Mouse (Mus musculus) E14TG2a.4 (cell line): Measurements from ENCODE around the gene Acot12.

Experiments used
- CTCF ChIP-seq: conservative IDR thresholded peaks from 2 replicates; pipeline ENCODE4 v1.5.1; 2014; ENCODE audit warnings: low read length
- NANOG ChIP-seq: IDR thresholded peaks from 2 replicates; pipeline ENCODE4 v1.6.1; 2014; ENCODE audit warnings: borderline replicate concordance, low read length, mixed read lengths

DNA sequence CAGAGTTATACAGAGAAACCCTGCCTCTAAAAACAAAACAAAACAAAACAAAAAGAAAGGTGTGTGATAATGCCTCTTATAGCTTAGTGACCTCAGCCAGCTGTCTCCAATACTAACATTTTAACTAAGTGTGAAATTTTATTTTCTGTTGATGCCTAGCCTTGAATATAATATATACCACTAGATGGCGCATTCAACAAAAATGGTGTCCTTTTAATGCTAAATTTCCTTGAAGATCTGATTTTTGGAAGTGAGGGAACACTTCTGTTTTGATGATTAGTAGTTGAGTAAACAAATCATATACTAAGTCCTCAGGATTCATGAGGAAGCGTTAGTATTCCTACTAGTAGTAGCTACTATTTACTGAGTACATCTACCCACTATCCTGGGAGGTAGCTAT is 68.2 kb downstream of the Acot12 start:
- peak; percentile 72 for TF ChIP-seq CTCF
- no peak for TF ChIP-seq NANOG
